Mouse (Mus musculus) testis, adult 10 weeks (tissue): ENCODE data around the gene Fam118a. TPM values are rescaled to one million over a fixed set of nuclear protein-coding genes. Genes with fewer than 3 reads are reported as not detected.

Source experiments
- polyA plus RNA-seq: library from polyadenylated mRNA; stranded (reverse); fragments of 350-450 nt; fragmentation: Illumina TruSeq; extraction: RNeasy Lipid Tissue Mini Kit (QIAGEN cat#74804); gene quantifications from one replicate; pipeline ENCODE4 v1.2.3, GENCODE M21; 2014; ENCODE audit warnings: low read depth, low replicate concordance

The Fam118a gene
- 94.6 TPM for polyA plus RNA-seq

GRCm38 (mm10) chr15:85028648-85029047, at the start of gene Fam118a:
TSS of gene Fam118a (plus strand) at chr15:85028948.

GRCm38 (mm10) chr15:84987874-84988825, 40.6 kb upstream of the Fam118a start, which contains the start of gene 5031439G07Rik:
TSS of gene 5031439G07Rik (minus strand) at chr15:84988551.

GRCm38 (mm10) chr15:85016951-85017664, 11.6 kb upstream of the Fam118a start, which contains the start of gene Upk3a:
TSS of gene Upk3a (plus strand) at chr15:85017141.

Other genes starting within 250 kb of the Fam118a start
- gene Phf21b, start 172.9 kb upstream of the Fam118a start, polyA plus RNA-seq, result 0.39 TPM
- 1.3 TPM for gene Gm29666, start 108.9 kb upstream of the Fam118a start, polyA plus RNA-seq
- gene Nup50, start 105.5 kb upstream of the Fam118a start, polyA plus RNA-seq, result 42.6 TPM
- 2.0 TPM for gene 5031439G07Rik, start 40.4 kb upstream of the Fam118a start, polyA plus RNA-seq
- gene Upk3a, start 11.8 kb upstream of the Fam118a start, polyA plus RNA-seq, result not detected
- gene Smc1b, start 103.0 kb downstream of the Fam118a start, polyA plus RNA-seq, result 404 TPM
- gene Ribc2, start 103.1 kb downstream of the Fam118a start, polyA plus RNA-seq, result 20.8 TPM
- gene Fbln1, start 177.0 kb downstream of the Fam118a start, polyA plus RNA-seq, result 0.81 TPM